Mouse (Mus musculus): ENCODE measurements around the gene Tmem262. TPM values are rescaled to one million over a fixed set of nuclear protein-coding genes. Genes with fewer than 3 reads are reported as not detected.
A peak's percentile ranks its signal among the peaks of the same experiment; 100 is the strongest.

Tmem262 gene
- polyA plus RNA-seq, 1 experiment from 2014 or later = not detected

DNA sequence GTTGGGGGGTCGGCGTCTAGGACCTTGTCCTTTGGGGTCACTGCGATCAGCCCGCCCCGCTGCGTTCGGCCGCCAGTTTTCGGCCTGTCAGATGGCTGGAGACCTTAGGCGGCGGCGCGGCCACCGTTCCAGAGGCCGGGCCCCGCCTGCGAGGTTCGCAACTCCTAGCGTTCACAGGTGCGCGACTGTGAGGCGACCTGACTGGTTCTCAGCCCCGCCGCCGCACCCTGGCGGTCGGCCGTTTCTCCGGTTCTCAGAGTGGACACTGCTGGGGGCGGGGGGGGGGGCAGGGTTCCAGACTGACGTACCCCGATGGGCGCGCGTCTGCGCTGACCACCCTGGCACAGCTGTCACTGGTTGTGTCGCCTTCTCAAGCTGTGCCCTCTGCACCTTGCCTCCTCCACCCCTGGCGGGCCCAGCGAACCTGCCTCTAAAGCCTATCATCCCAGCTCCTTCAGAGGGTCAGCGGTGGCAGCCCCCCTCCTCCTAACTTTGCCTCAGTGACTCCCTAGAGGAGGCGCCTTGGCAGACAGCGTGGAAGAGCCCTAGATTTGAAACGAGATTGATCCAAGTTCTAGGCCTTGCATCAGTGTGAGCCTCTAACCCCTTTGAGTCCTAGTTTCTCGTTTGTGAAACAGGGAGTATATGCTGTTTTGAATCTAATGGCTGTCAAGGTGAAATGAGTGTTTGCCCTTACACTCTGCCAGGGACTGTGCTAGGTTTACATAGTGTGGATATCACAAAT is 32.5 kb upstream of the Tmem262 start:
- H3K4me2 ChIP-seq = peak overlapping the region; percentile 93
- peak overlapping the region; percentile 92 for H3K4me3 ChIP-seq
- peak overlapping the region; percentile 89 for H3K9ac ChIP-seq
- H3K36me3 ChIP-seq = peaks cover 42% of the 10 kb centered on the region
- peaks cover 25% of the 10 kb centered on the region for H3K4me1 ChIP-seq
- H3K27me3 ChIP-seq = no peaks in the 10 kb centered on the region
- H3K27ac ChIP-seq = peak overlapping the region; percentile 98
- peak; percentile 12; the same call in 1 of the 2 replicates for ATAC-seq (ENCODE audit: borderline replicate concordance, extremely low read depth, low FRiP score, low TSS enrichment)
- 2% methylated on average over 36 of the region's 44 CpGs for WGBS
- no peaks in the 10 kb centered on the region for H3K9me3 ChIP-seq

DNA sequence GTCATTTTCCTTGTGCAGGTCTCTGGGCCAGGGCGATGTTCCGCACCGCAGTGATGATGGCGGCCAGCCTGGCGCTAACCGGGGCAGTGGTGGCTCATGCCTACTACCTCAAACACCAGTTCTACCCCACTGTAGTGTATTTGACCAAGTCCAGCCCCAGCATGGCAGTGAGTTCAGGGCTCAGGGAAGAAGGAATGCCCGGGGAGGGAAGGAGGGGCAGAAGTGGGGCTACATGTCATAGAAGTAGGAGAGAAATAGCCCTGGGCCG is 32.0 kb upstream of the Tmem262 start:
- Histone ChIP-seq H3K4me1 (peaks cover 25% of the 10 kb centered on the region), H3K4me2 (peak overlapping the region; percentile 93), H3K27me3 (no peaks in the 10 kb centered on the region), H3K27ac (no peak overlapping the region), H3K4me3 (peak overlapping the region; percentile 92), H3K9me3 (no peaks in the 10 kb centered on the region), H3K36me3 (peaks cover 48% of the 10 kb centered on the region), H3K9ac (peak overlapping the region; percentile 89)
- no peak for ATAC-seq (ENCODE audit: borderline replicate concordance, extremely low read depth, low FRiP score, low TSS enrichment)
- WGBS = 73% methylated on average over 8 of the region's 8 CpGs

DNA sequence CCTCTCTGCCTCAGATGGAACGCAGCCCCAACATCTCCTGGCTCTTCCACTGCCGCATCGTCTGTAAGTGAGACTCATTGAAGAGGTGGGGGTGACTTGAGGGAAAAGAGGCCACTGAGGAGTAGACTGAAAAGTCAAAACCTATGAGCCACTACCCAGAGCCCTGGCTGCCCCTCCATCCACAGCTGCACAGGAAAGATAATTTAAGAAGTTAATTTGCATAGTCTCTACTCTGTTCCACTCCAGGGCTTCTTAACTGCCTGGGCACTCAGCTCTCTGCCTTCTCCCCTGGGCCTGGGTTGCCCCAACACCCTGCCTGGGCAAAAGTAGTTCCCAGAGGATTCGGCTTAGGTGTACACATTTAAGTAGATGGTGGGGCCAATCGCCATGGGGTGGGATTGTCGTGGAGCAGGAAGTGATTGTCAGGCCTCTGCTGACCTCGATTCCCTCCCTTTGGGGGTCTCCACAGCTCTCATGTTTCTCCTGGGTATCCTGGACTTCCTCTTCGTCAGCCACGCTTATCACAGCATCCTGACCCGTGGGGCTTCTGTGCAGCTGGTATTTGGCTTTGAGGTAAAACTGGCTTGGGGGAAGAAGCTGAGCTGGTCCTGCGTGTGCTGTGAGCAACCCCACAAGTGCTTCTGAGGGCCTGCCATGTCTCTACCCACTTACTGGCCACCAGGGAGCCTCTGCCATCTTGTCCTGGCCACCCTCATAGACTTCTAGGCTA is 31.0 kb upstream of the Tmem262 start:
- no peak overlapping the region for H3K9ac ChIP-seq
- 86% methylated on average over 11 of the region's 11 CpGs for WGBS
- no peak for ATAC-seq (ENCODE audit: borderline replicate concordance, extremely low read depth, low FRiP score, low TSS enrichment)

DNA sequence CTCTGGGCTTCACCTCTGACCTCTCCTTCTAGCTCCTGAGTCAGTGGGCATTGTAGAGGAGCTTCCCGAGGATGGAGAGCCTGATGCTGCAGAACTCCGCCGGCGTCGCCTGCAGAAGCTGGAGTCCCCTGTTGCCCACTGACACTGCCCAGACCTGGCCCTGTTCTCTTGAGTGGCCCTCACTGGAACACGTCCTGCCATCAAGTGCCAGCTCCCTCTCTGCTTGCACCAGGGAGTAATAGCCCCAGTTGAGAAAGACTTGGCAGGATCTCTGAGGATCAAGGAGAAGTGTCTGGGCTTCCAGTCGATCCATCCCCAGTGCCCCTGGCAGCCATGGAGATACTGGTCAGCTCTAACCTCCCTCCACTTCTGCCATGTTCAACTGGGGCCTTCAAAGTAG is 27.3 kb upstream of the Tmem262 start:
- no peak overlapping the region for H3K9ac ChIP-seq
- H3K4me3 ChIP-seq = no peak overlapping the region
- WGBS = 85% methylated on average over 7 of the region's 7 CpGs
- no peak overlapping the region for H3K4me2 ChIP-seq
- no peak overlapping the region for H3K27ac ChIP-seq
- peaks cover 27% of the 10 kb centered on the region for H3K4me1 ChIP-seq
- peaks cover 77% of the 10 kb centered on the region for H3K36me3 ChIP-seq
- ATAC-seq (ENCODE audit: borderline replicate concordance, extremely low read depth, low FRiP score, low TSS enrichment) = no peak
- H3K9me3 ChIP-seq = no peaks in the 10 kb centered on the region
- no peaks in the 10 kb centered on the region for H3K27me3 ChIP-seq

More for the DNA sequence above, 31.0 kb upstream of the Tmem262 start:
- H3K27ac ChIP-seq = no peak overlapping the region
- no peak overlapping the region for H3K4me2 ChIP-seq
- H3K9me3 ChIP-seq = no peaks in the 10 kb centered on the region
- no peak overlapping the region for H3K4me3 ChIP-seq
- no peaks in the 10 kb centered on the region for H3K27me3 ChIP-seq
- H3K36me3 ChIP-seq = peaks cover 58% of the 10 kb centered on the region
- peaks cover 25% of the 10 kb centered on the region for H3K4me1 ChIP-seq

DNA sequence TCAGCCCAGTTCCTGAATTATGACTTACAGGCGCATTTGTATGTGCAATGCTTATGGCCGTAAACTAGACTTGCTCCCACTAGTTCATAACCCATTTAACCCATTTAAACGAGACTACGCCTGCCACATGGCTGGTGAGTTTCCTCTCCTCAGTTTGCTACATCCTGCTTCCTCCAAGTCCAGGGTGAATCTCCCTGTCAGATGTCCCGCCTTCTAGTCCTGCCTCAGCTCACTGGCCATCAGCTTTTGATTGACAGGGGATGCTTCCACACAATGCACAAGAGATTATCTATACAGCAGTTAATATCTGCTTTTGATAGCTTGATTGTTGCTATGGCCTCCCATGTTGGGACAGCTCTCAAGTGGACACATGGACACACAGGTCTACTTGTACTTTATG is 25.5 kb upstream of the Tmem262 start:
- no peak overlapping the region for H3K4me3 ChIP-seq
- no peaks in the 10 kb centered on the region for H3K27me3 ChIP-seq
- no peaks in the 10 kb centered on the region for H3K9me3 ChIP-seq
- H3K9ac ChIP-seq = no peak overlapping the region
- WGBS = 80% methylated on average over 5 of the region's 5 CpGs
- no peak overlapping the region for H3K4me2 ChIP-seq
- no peak overlapping the region for H3K27ac ChIP-seq
- ATAC-seq (ENCODE audit: borderline replicate concordance, extremely low read depth, low FRiP score, low TSS enrichment) = no peak
- H3K4me1 ChIP-seq = peaks cover 23% of the 10 kb centered on the region
- H3K36me3 ChIP-seq = peaks cover 71% of the 10 kb centered on the region

DNA sequence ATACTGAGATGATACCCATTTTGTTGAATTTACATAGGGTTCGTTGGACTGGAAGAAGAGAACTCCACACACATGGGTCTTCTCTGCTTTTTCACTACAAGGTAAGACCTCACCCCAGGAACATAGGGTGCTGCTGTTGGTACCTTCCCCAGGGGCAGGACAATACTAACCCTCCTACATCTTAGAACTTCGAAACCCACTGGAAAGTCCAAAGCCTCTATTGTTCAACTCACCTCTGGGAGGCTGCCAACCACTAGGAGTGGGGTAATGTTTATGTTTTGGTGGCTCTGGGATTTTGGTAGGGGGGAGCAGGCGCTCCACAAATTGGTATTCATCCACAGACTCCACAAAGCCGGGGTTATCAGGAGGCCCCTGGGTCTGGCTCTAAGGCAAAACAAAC is 23.1 kb upstream of the Tmem262 start:
- Histone ChIP-seq H3K4me2 (peak overlapping the region; percentile 71), H3K4me3 (peak overlapping the region; percentile 79), H3K9me3 (no peaks in the 10 kb centered on the region), H3K4me1 (peaks cover 27% of the 10 kb centered on the region), H3K27ac (no peak overlapping the region), H3K27me3 (no peaks in the 10 kb centered on the region), H3K9ac (peak overlapping the region; percentile 91), H3K36me3 (peaks cover 57% of the 10 kb centered on the region)
- no peak for ATAC-seq (ENCODE audit: borderline replicate concordance, extremely low read depth, low FRiP score, low TSS enrichment)
- 50% methylated on average over 4 of the region's 4 CpGs for WGBS

DNA sequence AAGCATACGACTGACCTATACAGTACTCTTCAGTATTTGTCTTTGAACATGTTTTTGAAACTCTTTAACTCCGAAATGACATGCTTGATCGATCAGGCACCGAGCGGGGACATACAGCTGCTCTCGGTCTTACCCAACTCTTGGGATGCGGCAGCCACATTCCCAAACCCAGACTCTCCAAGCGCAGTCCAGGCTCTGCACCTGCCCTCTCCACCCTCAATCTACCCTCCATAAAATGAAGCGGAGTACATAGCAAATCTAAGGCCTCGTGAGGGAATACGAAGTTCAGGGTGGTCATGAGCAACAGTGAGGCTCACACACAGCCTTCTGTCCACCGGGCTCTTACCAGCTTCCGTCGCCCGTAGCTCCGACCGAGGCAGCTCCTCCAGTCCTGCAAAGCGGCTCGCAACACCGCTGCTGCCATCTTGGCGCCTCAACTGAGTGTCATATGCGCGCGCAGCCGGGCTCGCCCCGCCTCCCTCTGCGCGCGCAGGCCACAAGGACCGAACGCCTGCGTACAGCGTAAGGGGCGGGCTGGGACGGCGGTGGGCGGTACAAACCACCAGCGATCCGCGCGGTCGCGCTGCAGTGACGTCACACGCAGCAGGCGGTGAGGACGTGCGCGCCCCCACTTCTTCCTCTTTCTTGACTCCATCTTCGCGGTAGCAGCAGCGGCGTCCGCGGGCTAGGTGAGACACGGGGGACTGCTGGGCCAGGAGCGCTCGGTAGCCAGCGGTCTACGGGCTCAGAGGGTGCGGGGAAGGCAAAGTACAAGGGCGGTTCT is 22.3 kb upstream of the Tmem262 start, which contains the start of the genes Mrpl49 and Fau:
Gene Mrpl49, minus strand, starts transcription at position 473 of the 784 bp plus-strand sequence.
Gene Fau, plus strand, starts transcription at position 532 of the 784 bp plus-strand sequence.
- Histone ChIP-seq H3K27ac (peak within 1 kb of the TSS; percentile 79), H3K9ac (peak within 1 kb of the TSS; percentile 91), H3K27me3 (no peaks in the 10 kb centered on the region), H3K9me3 (no peaks in the 10 kb centered on the region), H3K4me1 (peaks cover 35% of the 10 kb centered on the region), H3K36me3 (peaks cover 48% of the 10 kb centered on the region), H3K4me2 (peak within 1 kb of the TSS; percentile 76), H3K4me3 (peak within 1 kb of the TSS; percentile 79)
- WGBS = under 1% methylated on average over 63 of the region's 63 CpGs
- peak; percentile 90 for ATAC-seq (ENCODE audit: borderline replicate concordance, extremely low read depth, low FRiP score, low TSS enrichment)

DNA sequence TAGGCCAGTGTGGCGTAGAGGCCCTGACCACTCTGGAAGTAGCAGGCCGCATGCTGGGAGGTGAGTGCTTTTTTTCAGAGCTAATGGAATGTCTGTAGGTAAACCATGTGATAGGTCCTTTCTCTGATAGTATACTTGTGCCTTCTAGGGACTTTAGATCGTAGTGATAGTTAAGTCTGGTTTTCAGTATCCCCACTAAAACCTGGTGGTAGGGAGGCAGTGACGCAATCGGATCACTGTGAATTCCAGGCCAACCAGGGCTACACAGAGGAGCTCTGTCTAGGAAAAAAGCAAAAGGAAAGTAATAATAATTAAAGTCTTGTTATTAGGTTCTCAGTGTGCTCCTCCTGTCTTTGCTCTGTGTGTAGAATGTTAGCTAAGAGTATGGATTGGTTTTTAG is 21.3 kb upstream of the Tmem262 start:
- H3K9me3 ChIP-seq = no peaks in the 10 kb centered on the region
- H3K27me3 ChIP-seq = no peaks in the 10 kb centered on the region
- H3K4me1 ChIP-seq = peaks cover 41% of the 10 kb centered on the region
- WGBS = 32% methylated on average over 5 of the region's 5 CpGs
- peak overlapping the region; percentile 79; the same call in 1 of the 2 replicates for H3K27ac ChIP-seq
- peak overlapping the region; percentile 76 for H3K4me2 ChIP-seq
- H3K4me3 ChIP-seq = peak overlapping the region; percentile 79
- peaks cover 38% of the 10 kb centered on the region for H3K36me3 ChIP-seq
- peak overlapping the region; percentile 90 for H3K9ac ChIP-seq
- ATAC-seq (ENCODE audit: borderline replicate concordance, extremely low read depth, low FRiP score, low TSS enrichment) = no peak

DNA sequence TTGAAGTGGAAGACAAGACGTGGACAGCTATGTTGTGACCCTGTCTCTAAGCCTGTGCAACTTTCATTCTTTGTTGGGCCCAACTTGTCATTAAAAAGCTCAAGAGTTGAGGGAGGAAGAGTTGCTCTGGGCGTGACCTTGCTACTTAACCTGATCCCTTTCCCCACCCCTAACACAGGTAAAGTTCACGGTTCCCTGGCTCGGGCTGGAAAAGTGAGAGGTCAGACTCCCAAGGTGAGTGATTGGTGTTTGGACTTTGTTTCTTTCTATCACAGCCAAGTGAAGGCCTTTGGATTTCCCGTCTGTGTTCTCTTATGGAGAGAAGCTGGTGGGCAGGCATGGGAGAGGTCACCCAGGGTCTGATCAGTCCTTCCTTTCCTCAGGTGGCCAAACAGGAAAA is 20.9 kb upstream of the Tmem262 start:
- 74% methylated on average over 5 of the region's 5 CpGs for WGBS
- peaks cover 34% of the 10 kb centered on the region for H3K36me3 ChIP-seq
- no peak overlapping the region for H3K27ac ChIP-seq
- H3K4me3 ChIP-seq = peak overlapping the region; percentile 79
- H3K27me3 ChIP-seq = no peaks in the 10 kb centered on the region
- no peaks in the 10 kb centered on the region for H3K9me3 ChIP-seq
- H3K9ac ChIP-seq = peak overlapping the region; percentile 90
- ATAC-seq (ENCODE audit: borderline replicate concordance, extremely low read depth, low FRiP score, low TSS enrichment) = no peak
- peaks cover 41% of the 10 kb centered on the region for H3K4me1 ChIP-seq
- H3K4me2 ChIP-seq = peak overlapping the region; percentile 76

DNA sequence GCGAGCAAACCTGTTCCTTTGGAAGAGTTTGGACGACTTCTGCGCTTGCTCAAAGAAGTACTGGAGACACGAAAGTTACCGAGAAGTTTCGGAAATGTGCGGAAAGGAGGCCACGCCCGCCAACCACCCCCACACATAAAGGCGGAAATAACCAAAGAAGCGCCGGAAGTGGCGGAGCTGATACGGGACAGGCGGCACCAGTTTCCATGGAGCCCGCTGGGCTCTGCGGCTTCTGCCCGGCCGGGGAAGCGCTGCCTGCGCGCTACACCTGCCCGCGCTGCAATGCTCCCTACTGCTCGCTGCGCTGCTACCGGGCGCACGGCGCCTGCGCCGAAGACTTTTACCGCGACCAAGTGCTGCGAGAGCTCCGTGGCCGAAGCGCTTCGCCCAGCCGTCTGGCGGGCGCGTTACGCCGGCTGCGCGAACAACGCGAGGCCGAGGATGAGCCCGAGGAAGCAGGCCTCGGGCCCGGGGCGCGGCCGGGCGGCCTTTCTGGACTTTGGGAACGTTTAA is 18.8 kb upstream of the Tmem262 start, which contains the start of gene Znhit2:
Gene Znhit2, plus strand, starts transcription at position 172 of the 513 bp plus-strand sequence.
- Histone ChIP-seq H3K4me1 (peaks cover 40% of the 10 kb centered on the region), H3K4me3 (peak within 1 kb of the TSS; percentile 90), H3K4me2 (peak within 1 kb of the TSS; percentile 92), H3K27ac (peak within 1 kb of the TSS; percentile 95), H3K36me3 (peaks cover 16% of the 10 kb centered on the region), H3K9me3 (no peaks in the 10 kb centered on the region), H3K9ac (peak within 1 kb of the TSS; percentile 88), H3K27me3 (no peaks in the 10 kb centered on the region)
- peak; percentile 71 for ATAC-seq (ENCODE audit: borderline replicate concordance, extremely low read depth, low FRiP score, low TSS enrichment)
- under 1% methylated on average over 58 of the region's 58 CpGs for WGBS

DNA sequence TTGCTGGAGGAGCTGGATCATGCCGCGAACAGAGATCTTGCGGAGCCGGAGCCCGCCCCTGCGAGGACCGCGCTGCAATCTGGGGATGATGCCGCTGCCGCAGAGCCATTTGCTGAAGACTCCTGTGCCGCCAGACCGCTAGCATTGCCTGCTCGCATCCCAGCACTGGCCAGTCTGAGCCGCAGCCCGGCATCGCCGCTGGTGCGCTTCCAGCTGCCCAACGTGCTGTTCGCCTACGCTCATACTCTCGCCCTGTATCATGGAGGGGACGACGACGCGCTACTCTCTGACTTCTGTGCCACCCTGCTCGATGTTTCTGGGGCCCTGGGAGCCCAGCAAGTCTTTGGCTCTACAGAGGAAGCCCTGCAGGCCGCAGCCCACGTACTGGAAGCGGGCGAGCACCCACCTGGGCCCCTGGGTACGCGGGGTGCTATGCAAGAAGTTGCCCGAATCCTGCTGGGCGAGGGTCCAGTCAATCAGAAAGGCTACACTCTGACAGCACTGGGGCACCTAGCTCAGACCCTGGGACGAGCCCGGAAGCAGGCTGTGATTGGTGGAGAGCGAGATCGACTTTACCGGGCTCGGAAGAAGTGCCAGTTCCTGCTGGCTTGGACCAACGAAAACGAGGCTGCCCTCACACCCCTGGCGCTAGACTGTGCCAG is 18.1 kb upstream of the Tmem262 start:
- no peaks in the 10 kb centered on the region for H3K9me3 ChIP-seq
- WGBS = under 1% methylated on average over 37 of the region's 44 CpGs
- H3K4me3 ChIP-seq = peak overlapping the region; percentile 90
- peak overlapping the region; percentile 88 for H3K9ac ChIP-seq
- ATAC-seq (ENCODE audit: borderline replicate concordance, extremely low read depth, low FRiP score, low TSS enrichment) = no peak
- no peaks in the 10 kb centered on the region for H3K27me3 ChIP-seq
- peaks cover 16% of the 10 kb centered on the region for H3K36me3 ChIP-seq
- peak overlapping the region; percentile 92 for H3K4me2 ChIP-seq
- H3K4me1 ChIP-seq = peaks cover 38% of the 10 kb centered on the region
- H3K27ac ChIP-seq = peak overlapping the region; percentile 95

All from lung, embryonic 15.5 days (tissue).